Mouse (Mus musculus): ENCODE measurements around the gene Fgfr2.

- TF ChIP-seq CTCF (IDR thresholded peaks at IDR 0.05; ENCODE audit: borderline replicate concordance, insufficient read depth, low read length) (no peak), POLR2A (IDR thresholded peaks at IDR 0.05; ENCODE audit: low read depth, low read length) (no peak)
Measured at GRCm38 (mm10) chr7:131465117-131465601, 1658.0 kb downstream of the Fgfr2 start.
